Mouse (Mus musculus): Measurements from ENCODE around the gene Slc5a5. TPM values are rescaled to one million over a fixed set of nuclear protein-coding genes. Genes with fewer than 3 reads are reported as not detected.
A peak's percentile ranks its signal among the peaks of the same experiment; 100 is the strongest.

Slc5a5 gene
- polyA plus RNA-seq, 1 experiment, result not detected

DNA sequence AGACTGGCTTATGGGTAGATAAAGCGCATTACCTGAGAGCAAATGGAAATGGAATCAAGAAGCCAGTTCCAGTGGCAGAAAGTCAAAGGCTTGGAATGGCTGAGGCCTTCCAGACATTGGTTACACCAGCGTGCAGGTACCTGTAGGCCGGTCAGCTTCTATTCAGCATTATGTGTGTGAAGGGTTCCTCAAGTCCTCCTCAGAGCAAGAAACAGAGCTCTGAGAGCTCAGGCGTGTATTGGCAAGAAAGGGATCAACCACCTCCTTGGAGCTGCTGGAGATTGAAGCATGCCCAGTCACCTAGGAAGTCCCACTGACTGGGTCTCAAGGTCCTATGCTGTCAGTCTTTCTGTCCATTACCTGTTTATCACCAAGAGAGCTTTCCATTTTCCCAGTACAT, 33.2 kb upstream of the Slc5a5 start:
- TF ChIP-seq POLR2A (IDR thresholded peaks at IDR 0.05; ENCODE audit: insufficient read depth, low read depth, low read length), result no peak
- no peak for TF ChIP-seq CTCF (IDR thresholded peaks at IDR 0.05; ENCODE audit: insufficient read depth, low read depth, low read length)
- H3K4me3 ChIP-seq (ENCODE audit: insufficient read depth, low read depth, low read length), result no peak overlapping the region
- H3K4me1 ChIP-seq (ENCODE audit: control insufficient read depth, insufficient read depth, low read length), result no peaks in the 10 kb centered on the region
- WGBS, result 97% methylated on average over 4 of the region's 4 CpGs
- H3K27ac ChIP-seq (ENCODE audit: insufficient read depth, low read depth, low read length), result no peak overlapping the region

- Histone ChIP-seq H3K4me3 (ENCODE audit: insufficient read depth, low read depth, low read length) (no peak overlapping the region), H3K27ac (ENCODE audit: insufficient read depth, low read depth, low read length) (no peak overlapping the region), H3K4me1 (ENCODE audit: control insufficient read depth, insufficient read depth, low read length) (no peaks in the 10 kb centered on the region)
- TF ChIP-seq POLR2A (IDR thresholded peaks at IDR 0.05; ENCODE audit: insufficient read depth, low read depth, low read length), result no peak
- no peak for TF ChIP-seq CTCF (IDR thresholded peaks at IDR 0.05; ENCODE audit: insufficient read depth, low read depth, low read length)
- 79% methylated on average over 4 of the region's 4 CpGs for WGBS
Measured at GRCm38 (mm10) chr8:70924151-70924550, 31.6 kb upstream of the Slc5a5 start.

- H3K4me3 ChIP-seq (ENCODE audit: insufficient read depth, low read depth, low read length), result no peak overlapping the region
- peaks cover 5% of the 10 kb centered on the region for H3K4me1 ChIP-seq (ENCODE audit: control insufficient read depth, insufficient read depth, low read length)
- 85% methylated on average over 9 of the region's 9 CpGs for WGBS
- no peak overlapping the region for H3K27ac ChIP-seq (ENCODE audit: insufficient read depth, low read depth, low read length)
- TF ChIP-seq POLR2A (IDR thresholded peaks at IDR 0.05; ENCODE audit: insufficient read depth, low read depth, low read length) (no peak), CTCF (IDR thresholded peaks at IDR 0.05; ENCODE audit: insufficient read depth, low read depth, low read length) (no peak)
Measured at GRCm38 (mm10) chr8:70920049-70920922, 27.7 kb upstream of the Slc5a5 start.

DNA sequence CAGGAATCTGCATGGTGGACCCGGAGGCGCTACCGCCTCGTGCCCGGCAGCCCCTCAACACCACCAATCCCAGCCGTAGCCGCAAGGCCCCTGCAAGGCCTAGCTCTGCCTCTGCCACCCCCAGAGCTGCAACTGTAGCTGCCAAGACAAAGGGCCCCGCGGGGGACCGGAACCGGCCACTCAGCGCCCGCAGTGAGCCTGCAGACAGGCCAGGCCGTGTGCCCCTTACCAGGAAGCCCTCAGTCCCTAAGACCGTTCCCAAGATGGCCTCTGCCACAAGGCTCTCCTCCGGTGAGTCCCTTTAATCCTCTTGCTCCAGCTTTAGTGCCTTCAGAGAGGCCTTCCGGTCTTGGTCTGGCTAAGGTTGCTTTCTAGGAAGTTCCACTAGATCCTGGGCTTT, 22.1 kb upstream of the Slc5a5 start:
- H3K4me1 ChIP-seq (ENCODE audit: control insufficient read depth, insufficient read depth, low read length), result peaks cover 33% of the 10 kb centered on the region
- no peak overlapping the region for H3K27ac ChIP-seq (ENCODE audit: insufficient read depth, low read depth, low read length)
- 93% methylated on average over 17 of the region's 17 CpGs for whole genome bisulfite sequencing
- no peak overlapping the region for H3K4me3 ChIP-seq (ENCODE audit: insufficient read depth, low read depth, low read length)
- TF ChIP-seq CTCF (IDR thresholded peaks at IDR 0.05; ENCODE audit: insufficient read depth, low read depth, low read length) (no peak), POLR2A (IDR thresholded peaks at IDR 0.05; ENCODE audit: insufficient read depth, low read depth, low read length) (no peak)

- WGBS, result 95% methylated on average over 26 of the region's 26 CpGs
- Histone ChIP-seq H3K4me1 (ENCODE audit: control insufficient read depth, insufficient read depth, low read length) (peaks cover 33% of the 10 kb centered on the region), H3K4me3 (ENCODE audit: insufficient read depth, low read depth, low read length) (no peak overlapping the region), H3K27ac (ENCODE audit: insufficient read depth, low read depth, low read length) (no peak overlapping the region)
- TF ChIP-seq POLR2A (IDR thresholded peaks at IDR 0.05; ENCODE audit: insufficient read depth, low read depth, low read length) (no peak), CTCF (IDR thresholded peaks at IDR 0.05; ENCODE audit: insufficient read depth, low read depth, low read length) (no peak)
Measured at GRCm38 (mm10) chr8:70913523-70913922, 21.0 kb upstream of the Slc5a5 start.

- 95% methylated on average over 30 of the region's 30 CpGs for WGBS
- Histone ChIP-seq H3K27ac (ENCODE audit: insufficient read depth, low read depth, low read length) (no peak overlapping the region), H3K4me3 (ENCODE audit: insufficient read depth, low read depth, low read length) (no peak overlapping the region), H3K4me1 (ENCODE audit: control insufficient read depth, insufficient read depth, low read length) (peaks cover 33% of the 10 kb centered on the region)
- TF ChIP-seq CTCF (IDR thresholded peaks at IDR 0.05; ENCODE audit: insufficient read depth, low read depth, low read length), result no peak
- no peak for TF ChIP-seq POLR2A (IDR thresholded peaks at IDR 0.05; ENCODE audit: insufficient read depth, low read depth, low read length)
Measured at GRCm38 (mm10) chr8:70912955-70913354, 20.4 kb upstream of the Slc5a5 start.

DNA sequence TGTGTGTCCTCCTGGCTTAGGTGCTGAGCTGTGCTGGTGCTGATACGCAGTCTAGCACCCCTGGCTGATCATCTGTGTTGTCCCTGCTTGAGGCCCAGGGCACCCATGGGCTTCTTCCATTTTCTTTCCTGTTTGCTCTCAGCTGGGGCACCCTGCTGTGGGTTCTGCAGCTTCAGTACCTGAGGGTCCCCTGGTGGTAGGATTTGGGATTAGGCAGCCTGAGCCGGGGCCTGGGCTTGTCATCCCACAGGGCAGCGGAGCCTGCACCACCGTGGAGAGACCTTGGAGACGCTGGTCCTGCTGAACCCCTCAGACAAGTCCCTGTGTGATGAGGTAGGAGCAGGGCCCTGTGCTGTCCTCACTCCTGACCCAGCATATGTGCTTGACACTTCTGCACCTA, 19.0 kb upstream of the Slc5a5 start:
- Histone ChIP-seq H3K4me3 (ENCODE audit: insufficient read depth, low read depth, low read length) (no peak overlapping the region), H3K4me1 (ENCODE audit: control insufficient read depth, insufficient read depth, low read length) (peaks cover 38% of the 10 kb centered on the region), H3K27ac (ENCODE audit: insufficient read depth, low read depth, low read length) (no peak overlapping the region)
- 81% methylated on average over 5 of the region's 5 CpGs for WGBS
- TF ChIP-seq CTCF (IDR thresholded peaks at IDR 0.05; ENCODE audit: insufficient read depth, low read depth, low read length), result no peak
- TF ChIP-seq POLR2A (IDR thresholded peaks at IDR 0.05; ENCODE audit: insufficient read depth, low read depth, low read length), result no peak

DNA sequence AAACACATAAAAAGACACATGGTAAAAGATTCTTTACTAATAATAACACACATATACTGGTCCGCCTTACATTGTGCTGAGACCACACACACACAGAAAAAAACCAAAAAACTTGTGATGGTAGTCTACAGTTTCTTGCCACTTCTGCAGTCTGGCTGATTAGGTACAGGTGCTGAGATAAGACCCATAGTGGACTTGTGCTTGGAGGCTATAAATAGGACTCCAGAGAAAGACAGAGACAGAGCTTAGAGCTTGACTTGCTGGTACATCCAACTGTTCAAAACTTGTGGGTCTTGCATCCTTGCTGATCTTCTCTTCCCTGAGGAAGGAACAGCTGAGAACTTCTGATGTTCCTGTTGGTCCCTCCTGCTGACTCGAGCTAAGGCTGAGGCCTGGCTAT, 15.0 kb upstream of the Slc5a5 start:
- WGBS, result 84% methylated on average over 2 of the region's 2 CpGs
- TF ChIP-seq POLR2A (IDR thresholded peaks at IDR 0.05; ENCODE audit: insufficient read depth, low read depth, low read length) (no peak), CTCF (IDR thresholded peaks at IDR 0.05; ENCODE audit: insufficient read depth, low read depth, low read length) (no peak)
- no peak overlapping the region for H3K27ac ChIP-seq (ENCODE audit: insufficient read depth, low read depth, low read length)
- H3K4me3 ChIP-seq (ENCODE audit: insufficient read depth, low read depth, low read length), result no peak overlapping the region
- H3K4me1 ChIP-seq (ENCODE audit: control insufficient read depth, insufficient read depth, low read length), result peaks cover 18% of the 10 kb centered on the region

GRCm38 (mm10) chr8:70905831-70906736, 13.5 kb upstream of the Slc5a5 start, which contains the start of gene Map1s:
TSS of gene Map1s (plus strand) at chr8:70905932.
- TF ChIP-seq POLR2A (IDR thresholded peaks at IDR 0.05; ENCODE audit: insufficient read depth, low read depth, low read length) (0 out of 2 replicates have a peak, but pooled peaks have one; percentile 8), CTCF (IDR thresholded peaks at IDR 0.05; ENCODE audit: insufficient read depth, low read depth, low read length) (no peak)
- H3K4me3 ChIP-seq (ENCODE audit: insufficient read depth, low read depth, low read length), result peak within 1 kb of the TSS; percentile 95
- peak within 1 kb of the TSS; percentile 86 for H3K27ac ChIP-seq (ENCODE audit: insufficient read depth, low read depth, low read length)
- WGBS, result under 1% methylated on average over 71 of the region's 86 CpGs
- peaks cover 12% of the 10 kb centered on the region for H3K4me1 ChIP-seq (ENCODE audit: control insufficient read depth, insufficient read depth, low read length)

All from olfactory bulb, adult 2 months (tissue).